Mouse (Mus musculus): ENCODE results near the gene Defb11. TPM values are rescaled to one million over a fixed set of nuclear protein-coding genes. Genes with fewer than 3 reads are reported as not detected.
"Not testable (repeated sequence)": the region's sequence is repeated elsewhere in the genome, so short reads cannot be mapped to it uniquely, and the experiment has no call there.

Gene Defb11
- polyA plus RNA-seq, 1 experiment: not detected

- Histone ChIP-seq H3K36me3 (ENCODE audit: control insufficient read depth, insufficient read depth) (no peaks in the 10 kb centered on the region), H3ac (ENCODE audit: control insufficient read depth, insufficient read length) (no peak overlapping the region), H3K79me2 (ENCODE audit: control insufficient read depth, insufficient read depth) (no peaks in the 10 kb centered on the region), H3K4me3 (no peak overlapping the region), H3K27me3 (ENCODE audit: control insufficient read depth, insufficient read depth, insufficient read length) (no peaks in the 10 kb centered on the region), H3K4me2 (ENCODE audit: low read depth) (no peak overlapping the region)
- no peak for TF ChIP-seq SRF (IDR thresholded peaks at IDR 0.05; ENCODE audit: control insufficient read depth, insufficient read length, low read depth)
- TF ChIP-seq USF1 (IDR thresholded peaks at IDR 0.05; ENCODE audit: low read depth): no peak
- TF ChIP-seq CEBPB (IDR thresholded peaks at IDR 0.05; ENCODE audit: insufficient read depth, poor library complexity, severe bottlenecking): no peak
- TF ChIP-seq POLR2A (IDR thresholded peaks at IDR 0.05; ENCODE audit: insufficient read length, low read depth): no peak
- TF ChIP-seq POLR2AphosphoS2 (IDR thresholded peaks at IDR 0.05; ENCODE audit: insufficient read length, low read depth): no peak
- no peak for TF ChIP-seq MYOD1 (IDR thresholded peaks at IDR 0.05; ENCODE audit: control insufficient read depth in 1 of 3, insufficient read length in 2 of 3, low read depth in 2 of 3)
Observed at GRCm38 (mm10) chr8:21915625-21916024, 9.4 kb upstream of the Defb11 start.

GRCm38 (mm10) chr8:21912554-21912953, 6.3 kb upstream of the Defb11 start:
- H3ac ChIP-seq (ENCODE audit: control insufficient read depth, insufficient read length): no peak overlapping the region
- no peaks in the 10 kb centered on the region for H3K79me2 ChIP-seq (ENCODE audit: control insufficient read depth, insufficient read depth)
- H3K27me3 ChIP-seq (ENCODE audit: control insufficient read depth, insufficient read depth, insufficient read length): no peaks in the 10 kb centered on the region
- TF ChIP-seq POLR2AphosphoS2 (IDR thresholded peaks at IDR 0.05; ENCODE audit: insufficient read length, low read depth): no peak
- TF ChIP-seq USF1 (IDR thresholded peaks at IDR 0.05; ENCODE audit: low read depth): no peak
- no peak for TF ChIP-seq POLR2A (IDR thresholded peaks at IDR 0.05; ENCODE audit: insufficient read length, low read depth)
- TF ChIP-seq CEBPB (IDR thresholded peaks at IDR 0.05; ENCODE audit: insufficient read depth, poor library complexity, severe bottlenecking): no peak
- TF ChIP-seq TCF3 (IDR thresholded peaks at IDR 0.05; ENCODE audit: insufficient read length, low read depth): no peak
- no peak for TF ChIP-seq TCF12 (IDR thresholded peaks at IDR 0.05; ENCODE audit: insufficient read depth, poor library complexity, severe bottlenecking)
- TF ChIP-seq MYOG (IDR thresholded peaks at IDR 0.05; ENCODE audit: control insufficient read depth in 1 of 3, insufficient read depth in 1 of 3, insufficient read length in 2 of 3, low read depth in 2 of 3): no peak
- no peak for TF ChIP-seq E2F4 (IDR thresholded peaks at IDR 0.05; ENCODE audit: insufficient read depth)
- TF ChIP-seq SRF (IDR thresholded peaks at IDR 0.05; ENCODE audit: control insufficient read depth, insufficient read length, low read depth): no peak
- TF ChIP-seq REST (IDR thresholded peaks at IDR 0.05; ENCODE audit: insufficient read depth, insufficient read length): no peak
- no peak for TF ChIP-seq MAX (IDR thresholded peaks at IDR 0.05; ENCODE audit: low read depth)
- no peak for TF ChIP-seq MYOD1 (IDR thresholded peaks at IDR 0.05; ENCODE audit: control insufficient read depth in 1 of 3, insufficient read length in 2 of 3, low read depth in 2 of 3)
- H3K4me2 ChIP-seq (ENCODE audit: low read depth): no peak overlapping the region
- no peaks in the 10 kb centered on the region for H3K36me3 ChIP-seq (ENCODE audit: control insufficient read depth, insufficient read depth)
- no peak overlapping the region for H3K4me3 ChIP-seq

- Histone ChIP-seq H3K4me3 (no peak overlapping the region), H3K36me3 (ENCODE audit: control insufficient read depth, insufficient read depth) (no peaks in the 10 kb centered on the region), H3K79me2 (ENCODE audit: control insufficient read depth, insufficient read depth) (no peaks in the 10 kb centered on the region), H3ac (ENCODE audit: control insufficient read depth, insufficient read length) (no peak overlapping the region), H3K27me3 (ENCODE audit: control insufficient read depth, insufficient read depth, insufficient read length) (no peaks in the 10 kb centered on the region), H3K4me2 (ENCODE audit: low read depth) (no peak overlapping the region)
- TF ChIP-seq MYOD1 (IDR thresholded peaks at IDR 0.05; ENCODE audit: control insufficient read depth in 1 of 3, insufficient read length in 2 of 3, low read depth in 2 of 3) (no peak), USF1 (IDR thresholded peaks at IDR 0.05; ENCODE audit: low read depth) (no peak), REST (IDR thresholded peaks at IDR 0.05; ENCODE audit: insufficient read depth, insufficient read length) (no peak), CEBPB (IDR thresholded peaks at IDR 0.05; ENCODE audit: insufficient read depth, poor library complexity, severe bottlenecking) (no peak), POLR2AphosphoS2 (IDR thresholded peaks at IDR 0.05; ENCODE audit: insufficient read length, low read depth) (no peak), E2F4 (IDR thresholded peaks at IDR 0.05; ENCODE audit: insufficient read depth) (no peak), SRF (IDR thresholded peaks at IDR 0.05; ENCODE audit: control insufficient read depth, insufficient read length, low read depth) (no peak), MAX (IDR thresholded peaks at IDR 0.05; ENCODE audit: low read depth) (no peak), POLR2A (IDR thresholded peaks at IDR 0.05; ENCODE audit: insufficient read length, low read depth) (no peak), TCF12 (IDR thresholded peaks at IDR 0.05; ENCODE audit: insufficient read depth, poor library complexity, severe bottlenecking) (no peak)
Observed at GRCm38 (mm10) chr8:21911931-21912330, 5.7 kb upstream of the Defb11 start.

DNA sequence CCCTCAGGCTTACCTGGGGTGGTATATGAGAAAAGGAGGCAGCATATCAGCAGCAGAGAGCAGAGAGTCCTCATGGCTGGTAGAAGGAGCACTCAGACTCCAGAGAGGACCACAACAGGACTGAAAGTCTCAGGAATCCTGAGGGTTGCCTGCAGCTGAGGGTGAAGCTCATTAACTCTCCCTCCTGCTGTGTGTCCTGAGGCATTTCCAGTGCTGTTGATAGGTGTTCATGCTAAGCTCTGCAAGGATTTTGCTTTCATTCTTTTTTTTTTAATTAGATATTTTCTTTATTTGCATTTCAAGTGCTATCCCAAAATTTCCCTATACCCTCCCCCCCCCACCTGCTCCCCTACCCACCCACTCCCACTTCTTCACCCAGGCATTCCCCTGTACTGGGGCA, 20.9 kb downstream of the Defb11 start, which contains the start of gene Defb9:
Defb9 (minus strand) TSS at position 101 of the 400 bp plus-strand sequence.
- H3K36me3 ChIP-seq (ENCODE audit: control insufficient read depth, insufficient read depth); H3ac ChIP-seq (ENCODE audit: control insufficient read depth, insufficient read length); H3K4me3 ChIP-seq; H3K4me2 ChIP-seq (ENCODE audit: low read depth); H3K79me2 ChIP-seq (ENCODE audit: control insufficient read depth, insufficient read depth); H3K27me3 ChIP-seq (ENCODE audit: control insufficient read depth, insufficient read depth, insufficient read length): not testable (repeated sequence)

DNA sequence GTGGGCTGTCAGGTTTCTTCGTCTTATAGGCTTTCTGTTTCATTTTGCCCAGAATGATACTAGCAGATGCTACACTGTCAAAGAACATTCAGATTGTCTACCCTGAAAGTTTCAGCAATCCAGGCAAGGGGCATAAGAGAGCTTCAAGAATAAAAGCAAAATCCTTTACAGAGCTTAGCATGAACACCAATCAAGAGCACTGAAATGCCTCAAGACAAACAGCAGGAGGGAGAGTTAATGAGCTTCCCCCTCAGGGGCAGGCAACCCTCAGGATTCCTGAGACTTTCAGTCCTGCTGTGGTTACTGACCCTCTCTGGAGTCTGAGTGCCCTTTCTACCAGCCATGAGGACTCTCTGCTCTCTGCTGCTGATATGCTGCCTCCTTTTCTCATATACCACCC, 47.6 kb downstream of the Defb11 start, which contains the start of gene Defb10:
Defb10 (plus strand) TSS at position 316 of the 400 bp plus-strand sequence.
- H3ac ChIP-seq (ENCODE audit: control insufficient read depth, insufficient read length); H3K27me3 ChIP-seq (ENCODE audit: control insufficient read depth, insufficient read depth, insufficient read length); H3K4me2 ChIP-seq (ENCODE audit: low read depth); H3K36me3 ChIP-seq (ENCODE audit: control insufficient read depth, insufficient read depth); H3K4me3 ChIP-seq; H3K79me2 ChIP-seq (ENCODE audit: control insufficient read depth, insufficient read depth): not testable (repeated sequence)

Other genes starting within 250 kb of the Defb11 start
- gene Defa34, start 240.6 kb downstream of the Defb11 start, polyA plus RNA-seq (2012; fragmentation: generic; extraction: Trizol): not detected
- gene AY761184, start 202.8 kb downstream of the Defb11 start, polyA plus RNA-seq (2012; fragmentation: generic; extraction: Trizol): not detected
- not detected for gene Defa24, start 171.9 kb downstream of the Defb11 start, polyA plus RNA-seq (2012; fragmentation: generic; extraction: Trizol)
- gene Defb50, start 82.9 kb downstream of the Defb11 start, polyA plus RNA-seq (2012; fragmentation: generic; extraction: Trizol): not detected
- gene Defb2, start 66.5 kb downstream of the Defb11 start, polyA plus RNA-seq (2012; fragmentation: generic; extraction: Trizol): not detected
- not detected for gene Defb10, start 47.5 kb downstream of the Defb11 start, polyA plus RNA-seq (2012; fragmentation: generic; extraction: Trizol)
- not detected for gene Defb9, start 21.0 kb downstream of the Defb11 start, polyA plus RNA-seq (2012; fragmentation: generic; extraction: Trizol)
- not detected for gene Defb15, start 26.3 kb upstream of the Defb11 start, polyA plus RNA-seq (2012; fragmentation: generic; extraction: Trizol)
- gene Defb35, start 31.9 kb upstream of the Defb11 start, polyA plus RNA-seq (2012; fragmentation: generic; extraction: Trizol): not detected
- not detected for gene Defb13, start 40.4 kb upstream of the Defb11 start, polyA plus RNA-seq (2012; fragmentation: generic; extraction: Trizol)
- gene Fam90a1a, start 52.3 kb upstream of the Defb11 start, polyA plus RNA-seq (2012; fragmentation: generic; extraction: Trizol): not detected
- gene Ccdc70, start 63.4 kb upstream of the Defb11 start, polyA plus RNA-seq (2012; fragmentation: generic; extraction: Trizol): not detected
- 0.05 TPM for gene Atp7b, start 153.9 kb upstream of the Defb11 start, polyA plus RNA-seq (2012; fragmentation: generic; extraction: Trizol)
- gene Alg11, start 154.3 kb upstream of the Defb11 start, polyA plus RNA-seq (2012; fragmentation: generic; extraction: Trizol): 3.5 TPM
- not detected for gene Nek5, start 218.6 kb upstream of the Defb11 start, polyA plus RNA-seq (2012; fragmentation: generic; extraction: Trizol)